Mouse (Mus musculus) myocyte (in vitro differentiated cells): ENCODE results near the gene Ankrd55.

Source experiments
- MAX ChIP-seq: IDR thresholded peaks from one replicate; pipeline ENCODE4 v1.6.1; 2011; ENCODE audit warnings: low read depth, mild to moderate bottlenecking, control low read depth
- MYOD1 ChIP-seq, 3 experiments: IDR thresholded peaks; one replicate each; pipeline ENCODE4 v1.6.1; 2011; ENCODE audit warnings: control low read depth in 2 of 3, low read depth in 2 of 3, mild to moderate bottlenecking in 2 of 3, moderate library complexity in 1 of 3; ENCODE audit not compliant: insufficient read length in 2 of 3, control insufficient read depth in 1 of 3
- MYOG ChIP-seq, 3 experiments: IDR thresholded peaks; one replicate each; pipeline ENCODE4 v1.6.1; 2011; ENCODE audit warnings: control low read depth in 2 of 3, low read depth in 2 of 3, mild to moderate bottlenecking in 2 of 3; ENCODE audit not compliant: insufficient read length in 2 of 3, control insufficient read depth in 1 of 3, insufficient read depth in 1 of 3
- POLR2A ChIP-seq: IDR thresholded peaks from one replicate; pipeline ENCODE4 v1.6.1; 2011; ENCODE audit warnings: low read depth, mild to moderate bottlenecking, control low read depth, moderate library complexity; ENCODE audit not compliant: insufficient read length
- POLR2AphosphoS2 ChIP-seq: IDR thresholded peaks from one replicate; pipeline ENCODE4 v1.6.1; 2011; ENCODE audit warnings: low read depth, control low read depth; ENCODE audit not compliant: insufficient read length
- SRF ChIP-seq: IDR thresholded peaks from one replicate; pipeline ENCODE4 v1.6.1; 2011; ENCODE audit warnings: low read depth; ENCODE audit not compliant: control insufficient read depth, insufficient read length
- TCF12 ChIP-seq: IDR thresholded peaks from one replicate; pipeline ENCODE4 v1.6.1; 2011; ENCODE audit warnings: mild to moderate bottlenecking, control low read depth; ENCODE audit not compliant: poor library complexity, insufficient read depth, severe bottlenecking
- USF1 ChIP-seq: IDR thresholded peaks from one replicate; pipeline ENCODE4 v1.6.1; 2011; ENCODE audit warnings: low read depth, mild to moderate bottlenecking, control low read depth, moderate library complexity

DNA sequence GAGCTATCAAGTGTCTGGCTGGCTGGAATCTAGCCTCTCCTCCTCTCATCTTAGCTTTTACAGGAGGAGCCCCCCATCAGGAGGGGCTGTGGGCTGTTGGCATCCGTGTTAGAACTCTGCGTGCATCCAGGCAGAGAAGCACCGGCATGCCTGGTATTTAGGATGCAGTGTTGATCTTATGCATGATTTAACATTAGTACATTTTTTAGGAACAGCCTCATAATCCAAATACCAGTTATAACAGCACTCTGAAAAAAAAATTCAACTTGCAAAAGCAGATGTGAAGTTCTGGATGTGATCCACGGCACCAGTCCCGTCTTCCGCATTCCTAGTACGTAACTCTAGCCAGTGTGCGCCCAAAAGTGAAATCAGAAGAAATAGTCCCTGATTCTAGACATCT lies 52.0 kb downstream of the Ankrd55 start:
- TF ChIP-seq POLR2AphosphoS2 = no peak
- no peak for TF ChIP-seq POLR2A
- no peak for TF ChIP-seq MAX
- no peak for TF ChIP-seq MYOD1 (IDR thresholded peaks at IDR 0.05; ENCODE audit: control insufficient read depth in 1 of 3, insufficient read length in 2 of 3, low read depth in 2 of 3)
- TF ChIP-seq MYOG (IDR thresholded peaks at IDR 0.05; ENCODE audit: control insufficient read depth in 1 of 3, insufficient read depth in 1 of 3, insufficient read length in 2 of 3, low read depth in 2 of 3) = no peak
- TF ChIP-seq TCF12 = no peak
- TF ChIP-seq USF1 = no peak
- no peak for TF ChIP-seq SRF
